Mouse (Mus musculus): Measurements from ENCODE around the gene Cpm. TPM values are rescaled to one million over a fixed set of nuclear protein-coding genes. Genes with fewer than 3 reads are reported as not detected.
"Not testable (repeated sequence)": the region's sequence is repeated elsewhere in the genome, so short reads cannot be mapped to it uniquely, and the experiment has no call there.

Gene Cpm
- polyA plus RNA-seq, 1 experiment from 2014 or later: 32.8 TPM

- no peaks in the 10 kb centered on the region for H3K9me3 ChIP-seq (ENCODE audit: control insufficient read depth)
- 81% methylated on average over 8 of the region's 8 CpGs for WGBS
- no peak overlapping the region for H3K4me2 ChIP-seq (replicated peaks; ENCODE audit: low read depth)
- no peak overlapping the region for H3K27ac ChIP-seq (ENCODE audit: low read depth, low read length)
- H3K36me3 ChIP-seq (ENCODE audit: control insufficient read depth, insufficient read depth): no peaks in the 10 kb centered on the region
- no peak for ATAC-seq
- H3K4me1 ChIP-seq (replicated peaks; ENCODE audit: control insufficient read depth, insufficient read depth, low read length): no peaks in the 10 kb centered on the region
- H3K9ac ChIP-seq (ENCODE audit: low read depth, low read length): no peak overlapping the region
- H3K27me3 ChIP-seq (replicated peaks; ENCODE audit: control insufficient read depth, insufficient read depth, low read length): no peaks in the 10 kb centered on the region
- H3K4me3 ChIP-seq (ENCODE audit: low read depth, low read length): no peak overlapping the region
- TF ChIP-seq CTCF (IDR thresholded peaks at IDR 0.05; ENCODE audit: low read depth): no peak
Measured at GRCm38 (mm10) chr10:117612621-117613584, 16.4 kb upstream of the Cpm start.

GRCm38 (mm10) chr10:117613960-117614359, 15.3 kb upstream of the Cpm start:
- H3K4me2 ChIP-seq (replicated peaks; ENCODE audit: low read depth): no peak overlapping the region
- no peak overlapping the region for H3K4me3 ChIP-seq (ENCODE audit: low read depth, low read length)
- no peaks in the 10 kb centered on the region for H3K4me1 ChIP-seq (replicated peaks; ENCODE audit: control insufficient read depth, insufficient read depth, low read length)
- TF ChIP-seq CTCF (IDR thresholded peaks at IDR 0.05; ENCODE audit: low read depth): no peak
- no peak for ATAC-seq
- no peaks in the 10 kb centered on the region for H3K9me3 ChIP-seq (ENCODE audit: control insufficient read depth)
- no peak overlapping the region for H3K9ac ChIP-seq (ENCODE audit: low read depth, low read length)
- H3K27ac ChIP-seq (ENCODE audit: low read depth, low read length): no peak overlapping the region
- H3K27me3 ChIP-seq (replicated peaks; ENCODE audit: control insufficient read depth, insufficient read depth, low read length): no peaks in the 10 kb centered on the region
- no peaks in the 10 kb centered on the region for H3K36me3 ChIP-seq (ENCODE audit: control insufficient read depth, insufficient read depth)
- 53% methylated on average over 6 of the region's 6 CpGs for WGBS

- no peak for ATAC-seq
- TF ChIP-seq CTCF (IDR thresholded peaks at IDR 0.05; ENCODE audit: low read depth): no peak
- H3K9me3 ChIP-seq (ENCODE audit: control insufficient read depth): no peaks in the 10 kb centered on the region
- no peaks in the 10 kb centered on the region for H3K36me3 ChIP-seq (ENCODE audit: control insufficient read depth, insufficient read depth)
- H3K4me2 ChIP-seq (replicated peaks; ENCODE audit: low read depth): no peak overlapping the region
- no peaks in the 10 kb centered on the region for H3K4me1 ChIP-seq (replicated peaks; ENCODE audit: control insufficient read depth, insufficient read depth, low read length)
- H3K4me3 ChIP-seq (ENCODE audit: low read depth, low read length): no peak overlapping the region
- H3K27me3 ChIP-seq (replicated peaks; ENCODE audit: control insufficient read depth, insufficient read depth, low read length): no peaks in the 10 kb centered on the region
- WGBS: 40% methylated on average over 3 of the region's 3 CpGs
- H3K27ac ChIP-seq (ENCODE audit: low read depth, low read length): no peak overlapping the region
- H3K9ac ChIP-seq (ENCODE audit: low read depth, low read length): no peak overlapping the region
Measured at GRCm38 (mm10) chr10:117614387-117614786, 14.9 kb upstream of the Cpm start.

- 88% methylated on average over 8 of the region's 8 CpGs for WGBS
- no peak for ATAC-seq
- Histone ChIP-seq H3K4me1 (replicated peaks; ENCODE audit: control insufficient read depth, insufficient read depth, low read length) (no peaks in the 10 kb centered on the region), H3K36me3 (ENCODE audit: control insufficient read depth, insufficient read depth) (no peaks in the 10 kb centered on the region), H3K9ac (ENCODE audit: low read depth, low read length) (no peak overlapping the region), H3K4me2 (replicated peaks; ENCODE audit: low read depth) (no peak overlapping the region), H3K27me3 (replicated peaks; ENCODE audit: control insufficient read depth, insufficient read depth, low read length) (no peaks in the 10 kb centered on the region), H3K4me3 (ENCODE audit: low read depth, low read length) (no peak overlapping the region), H3K27ac (ENCODE audit: low read depth, low read length) (no peak overlapping the region), H3K9me3 (ENCODE audit: control insufficient read depth) (no peaks in the 10 kb centered on the region)
- TF ChIP-seq CTCF (IDR thresholded peaks at IDR 0.05; ENCODE audit: low read depth): no peak
Measured at GRCm38 (mm10) chr10:117615239-117615638, 14.1 kb upstream of the Cpm start.

GRCm38 (mm10) chr10:117615746-117616145, 13.6 kb upstream of the Cpm start:
- Histone ChIP-seq H3K27me3 (replicated peaks; ENCODE audit: control insufficient read depth, insufficient read depth, low read length) (no peaks in the 10 kb centered on the region), H3K36me3 (ENCODE audit: control insufficient read depth, insufficient read depth) (no peaks in the 10 kb centered on the region), H3K9me3 (ENCODE audit: control insufficient read depth) (no peaks in the 10 kb centered on the region), H3K9ac (ENCODE audit: low read depth, low read length) (no peak overlapping the region), H3K27ac (ENCODE audit: low read depth, low read length) (no peak overlapping the region), H3K4me1 (replicated peaks; ENCODE audit: control insufficient read depth, insufficient read depth, low read length) (no peaks in the 10 kb centered on the region), H3K4me3 (ENCODE audit: low read depth, low read length) (no peak overlapping the region), H3K4me2 (replicated peaks; ENCODE audit: low read depth) (no peak overlapping the region)
- TF ChIP-seq CTCF (IDR thresholded peaks at IDR 0.05; ENCODE audit: low read depth): no peak
- ATAC-seq: no peak
- WGBS: 59% methylated on average over 4 of the region's 4 CpGs

GRCm38 (mm10) chr10:117616191-117616680, 13.1 kb upstream of the Cpm start:
- Histone ChIP-seq H3K4me3 (ENCODE audit: low read depth, low read length) (no peak overlapping the region), H3K9me3 (ENCODE audit: control insufficient read depth) (no peaks in the 10 kb centered on the region), H3K36me3 (ENCODE audit: control insufficient read depth, insufficient read depth) (no peaks in the 10 kb centered on the region), H3K9ac (ENCODE audit: low read depth, low read length) (no peak overlapping the region), H3K4me1 (replicated peaks; ENCODE audit: control insufficient read depth, insufficient read depth, low read length) (no peaks in the 10 kb centered on the region), H3K27me3 (replicated peaks; ENCODE audit: control insufficient read depth, insufficient read depth, low read length) (no peaks in the 10 kb centered on the region), H3K4me2 (replicated peaks; ENCODE audit: low read depth) (no peak overlapping the region), H3K27ac (ENCODE audit: low read depth, low read length) (no peak overlapping the region)
- TF ChIP-seq CTCF (IDR thresholded peaks at IDR 0.05; ENCODE audit: low read depth): no peak
- no peak for ATAC-seq
- 86% methylated on average over 6 of the region's 6 CpGs for WGBS

GRCm38 (mm10) chr10:117616765-117617164, 12.5 kb upstream of the Cpm start:
- not testable (repeated sequence) for H3K36me3 ChIP-seq (ENCODE audit: control insufficient read depth, insufficient read depth); H3K27ac ChIP-seq (ENCODE audit: low read depth, low read length); H3K9ac ChIP-seq (ENCODE audit: low read depth, low read length); H3K4me1 ChIP-seq (replicated peaks; ENCODE audit: control insufficient read depth, insufficient read depth, low read length); ATAC-seq; H3K9me3 ChIP-seq (ENCODE audit: control insufficient read depth); H3K4me3 ChIP-seq (ENCODE audit: low read depth, low read length); H3K4me2 ChIP-seq (replicated peaks; ENCODE audit: low read depth); H3K27me3 ChIP-seq (replicated peaks; ENCODE audit: control insufficient read depth, insufficient read depth, low read length)
- 80% methylated on average over 4 of the region's 4 CpGs for WGBS

All from intestine, postnatal 0 days (tissue).